ENCODE assay signal across 14 mouse cellular contexts in genomic region chr1:159852088-159852487, GRCm38 (mm10).
DNase-seq lines count a peak whose midpoint lies in the region; ATAC-seq and TF ChIP-seq lines count a peak whose summit lies in the region.
"Had no signal": no experiment of that assay in that cellular context is flagged by ENCODE, and none has a peak within 500 bp of the region (broad histone marks: within the 10 kb centered on the region; RNA-seq: fewer than 3 reads in every experiment).

No protein-coding gene starts in this region.

- 70% methylated on average over 11 of the region's 11 CpGs for WGBS in midbrain, postnatal 0 days
- 87% methylated on average over 11 of the region's 11 CpGs for WGBS in midbrain, embryonic 13.5 days

- H3K4me2 ChIP-seq in midbrain, postnatal 0 days (ENCODE audit: low read depth, low read length, poor library complexity, severe bottlenecking) = no peak overlapping the region
- no peak overlapping the region for H3K4me2 ChIP-seq in midbrain, embryonic 13.5 days (replicated peaks)
- H3K4me2 ChIP-seq: limb, embryonic 13.5 days; neural tube, embryonic 12.5 days had no signal

- no peaks in the 10 kb centered on the region for H3K36me3 ChIP-seq in midbrain, postnatal 0 days (ENCODE audit: insufficient read depth, low read length)
- H3K36me3 ChIP-seq in midbrain, embryonic 13.5 days = no peaks in the 10 kb centered on the region
- H3K36me3 ChIP-seq: heart, embryonic 10.5 days; limb, embryonic 13.5 days; neural tube, embryonic 12.5 days had no signal

- intact Hi-C loops in heart, postnatal 25 days (cut with DNase I) = no loop called here
- intact Hi-C loops in gastrocnemius, postnatal 36 days (cut with DNase I) = no loop called here

- H3K9ac ChIP-seq in midbrain, postnatal 0 days (replicated peaks; ENCODE audit: low read length, poor library complexity, severe bottlenecking) = no peak overlapping the region
- H3K9ac ChIP-seq in midbrain, embryonic 13.5 days (replicated peaks) = no peak overlapping the region
- H3K9ac ChIP-seq: limb, embryonic 13.5 days; neural tube, embryonic 12.5 days had no signal

- no peak for ATAC-seq in midbrain, postnatal 0 days (ENCODE audit: low FRiP score)
- no peak for ATAC-seq in midbrain, embryonic 13.5 days
- ATAC-seq: activated CD4-positive, CD25-positive, alpha-beta regulatory T cell, adult 4 months had no signal

- no peak overlapping the region for H3K27ac ChIP-seq in midbrain, postnatal 0 days (ENCODE audit: low read depth, low read length)
- no peak overlapping the region for H3K27ac ChIP-seq in midbrain, embryonic 13.5 days
- H3K27ac ChIP-seq: heart, embryonic 10.5 days; limb, embryonic 13.5 days; neural tube, embryonic 12.5 days had no signal

- H3K4me3 ChIP-seq in midbrain, postnatal 0 days (ENCODE audit: low read depth, low read length) = no peak overlapping the region
- no peak overlapping the region for H3K4me3 ChIP-seq in midbrain, embryonic 13.5 days (replicated peaks)
- H3K4me3 ChIP-seq: heart, embryonic 10.5 days; limb, embryonic 13.5 days; neural tube, embryonic 12.5 days had no signal

- DNase-seq in adrenal gland, postnatal 10 days = peak; percentile 29
- no peak for DNase-seq in adrenal gland, postnatal 4 days (ENCODE audit: low spot score in 2 of 2)
- peak; percentile 40 for DNase-seq in heart, postnatal 4 days
- DNase-seq in heart, postnatal 25 days (ENCODE audit: low spot score) = no peak
- peak; percentile 17 for DNase-seq in midbrain, postnatal 0 days (ENCODE audit: low spot score)
- no peak for DNase-seq in embryo, embryonic 10.5 days (ENCODE audit: low spot score)
- no peak for DNase-seq in gastrocnemius, postnatal 36 days
- DNase-seq: embryo, embryonic 11 days; midbrain, embryonic 14.5 days had no signal

- H3K4me1 ChIP-seq in midbrain, postnatal 0 days (ENCODE audit: insufficient read depth, low read length) = no peaks in the 10 kb centered on the region; the same call in 1 of the 2 replicates
- no peaks in the 10 kb centered on the region for H3K4me1 ChIP-seq in midbrain, embryonic 13.5 days (replicated peaks)
- H3K4me1 ChIP-seq: heart, embryonic 10.5 days; limb, embryonic 13.5 days; neural tube, embryonic 12.5 days had no signal

- TF ChIP-seq CTCF in midbrain, postnatal 0 days (IDR thresholded peaks at IDR 0.05) = no peak

- no peaks in the 10 kb centered on the region for H3K27me3 ChIP-seq in midbrain, postnatal 0 days (ENCODE audit: insufficient read depth, low read length)
- H3K27me3 ChIP-seq in midbrain, embryonic 13.5 days = no peaks in the 10 kb centered on the region
- H3K27me3 ChIP-seq: limb, embryonic 13.5 days; neural tube, embryonic 12.5 days had no signal

- no peaks in the 10 kb centered on the region for H3K9me3 ChIP-seq in midbrain, postnatal 0 days (ENCODE audit: low read length)
- H3K9me3 ChIP-seq in midbrain, embryonic 13.5 days = no peaks in the 10 kb centered on the region
- H3K9me3 ChIP-seq: heart, embryonic 10.5 days; limb, embryonic 13.5 days; neural tube, embryonic 12.5 days had no signal

Comparison
In these comparisons a context has a peak if more than half of its experiments do, and no peak if none do; other contexts are left out.
1. DNase-seq: peak in adrenal gland, postnatal 10 days (single experiment), heart, postnatal 4 days (single experiment) and midbrain, postnatal 0 days (single experiment); none in adrenal gland, postnatal 4 days (0 of 2), heart, postnatal 25 days (single experiment), embryo, embryonic 10.5 days (single experiment) and gastrocnemius, postnatal 36 days (0 of 2).